Mouse (Mus musculus): Measurements from ENCODE around the gene Stpg3. TPM values are rescaled to one million over a fixed set of nuclear protein-coding genes. Genes with fewer than 3 reads are reported as not detected.

The Stpg3 gene
- polyA plus RNA-seq, 1 experiment from 2014 or later: not detected

DNA sequence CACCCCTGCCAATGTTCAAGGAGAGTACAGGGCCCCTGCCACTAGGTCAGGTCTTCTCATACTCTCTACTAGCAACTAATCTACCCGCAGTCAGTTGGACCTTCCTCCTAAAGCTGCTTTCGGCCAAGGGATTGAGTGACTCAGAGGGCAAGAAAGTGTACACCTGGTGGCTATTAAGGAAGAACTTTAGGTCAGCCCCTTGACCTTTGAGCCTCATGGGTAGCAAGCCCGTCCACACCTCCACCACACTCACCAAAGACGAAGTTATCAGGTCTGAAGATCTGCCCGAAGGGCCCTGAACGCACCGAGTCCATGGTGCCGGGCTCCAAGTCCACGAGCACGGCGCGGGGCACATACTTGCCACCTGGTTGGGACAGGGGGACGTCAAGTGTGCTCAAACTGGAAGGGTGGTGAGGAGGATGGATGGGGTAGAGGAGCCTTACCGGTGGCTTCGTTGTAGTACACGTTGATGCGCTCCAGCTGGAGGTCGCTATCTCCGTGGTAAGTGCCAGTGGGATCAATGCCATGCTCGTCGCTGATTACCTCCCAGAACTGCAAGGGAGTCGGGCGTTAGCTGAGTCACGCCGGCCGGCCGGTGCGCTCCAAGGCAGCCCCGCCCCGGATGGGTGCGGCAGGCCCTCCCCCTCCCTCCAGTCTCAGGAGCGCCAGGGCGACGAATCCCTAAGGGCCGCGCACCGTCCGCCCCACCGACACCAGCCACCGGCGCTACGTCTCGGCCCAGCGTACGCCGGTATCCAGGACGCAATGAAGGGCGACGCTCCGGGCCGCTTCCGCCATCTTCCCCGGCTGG, 9.4 kb upstream of the Stpg3 start:
- H3K9me3 ChIP-seq: no peaks in the 10 kb centered on the region
- H3K4me2 ChIP-seq: peak overlapping the region; percentile 93
- H3K4me1 ChIP-seq: peaks cover 19% of the 10 kb centered on the region
- H3K27me3 ChIP-seq: peaks cover under 1% of the 10 kb centered on the region; the same call in 1 of the 2 replicates
- ATAC-seq (ENCODE audit: low FRiP score): peak; percentile 45
- H3K27ac ChIP-seq: peak overlapping the region; percentile 94
- WGBS: 2% methylated on average over 53 of the region's 53 CpGs
- peaks cover 13% of the 10 kb centered on the region for H3K36me3 ChIP-seq (replicated peaks)
- H3K9ac ChIP-seq: peak overlapping the region; percentile 84
- H3K4me3 ChIP-seq (replicated peaks): peak overlapping the region; percentile 90

DNA sequence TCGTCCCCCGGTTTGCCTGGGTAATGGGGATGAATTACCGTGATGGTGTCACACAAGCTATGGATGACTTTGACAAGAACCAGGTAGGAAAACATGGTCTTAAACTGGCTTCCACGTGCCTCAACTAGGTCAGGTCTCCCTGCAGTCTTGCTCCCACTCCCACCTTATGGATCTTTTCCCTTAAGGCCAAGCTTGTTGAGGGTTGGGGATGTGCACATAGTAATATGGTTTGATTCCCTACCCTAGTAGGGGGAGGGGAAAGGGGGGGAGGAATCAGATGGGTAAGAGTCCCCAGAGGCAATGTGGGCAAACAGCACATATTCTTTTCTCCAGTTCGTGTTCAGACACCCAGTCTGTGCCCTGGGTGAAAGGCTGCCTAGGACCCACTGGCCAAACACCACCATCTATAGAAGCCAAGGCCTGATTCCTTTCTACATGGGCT, 6.9 kb upstream of the Stpg3 start:
- H3K9ac ChIP-seq: no peak overlapping the region
- no peaks in the 10 kb centered on the region for H3K27me3 ChIP-seq
- H3K36me3 ChIP-seq (replicated peaks): peaks cover 13% of the 10 kb centered on the region
- ATAC-seq (ENCODE audit: low FRiP score): no peak
- no peak overlapping the region for H3K27ac ChIP-seq
- no peaks in the 10 kb centered on the region for H3K9me3 ChIP-seq
- H3K4me1 ChIP-seq: peaks cover 16% of the 10 kb centered on the region
- H3K4me2 ChIP-seq: no peak overlapping the region
- 74% methylated on average over 5 of the region's 5 CpGs for WGBS
- no peak overlapping the region for H3K4me3 ChIP-seq (replicated peaks)

DNA sequence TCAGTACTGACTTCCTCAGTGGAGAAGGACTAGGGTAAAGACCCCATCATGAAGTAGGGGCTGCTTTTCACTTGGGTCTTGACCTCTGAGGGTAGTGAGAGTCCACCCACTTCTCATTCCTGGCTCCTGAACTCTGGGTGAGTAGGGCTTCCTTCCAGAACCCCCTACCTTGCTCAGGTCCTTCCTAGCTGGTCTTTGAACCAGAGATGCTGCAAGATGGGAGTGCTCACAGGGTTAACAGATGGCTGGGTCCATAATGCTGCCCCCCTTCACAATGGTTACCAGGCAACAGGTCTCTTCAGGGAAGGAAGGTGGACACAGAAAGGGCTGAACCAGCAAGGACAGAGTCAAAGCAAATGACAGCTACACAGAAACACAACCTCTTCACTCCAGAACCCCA, 4.0 kb upstream of the Stpg3 start, which contains the start of gene Fam166a:
TSS of gene Fam166a (plus strand) at position 301 of the 400 bp plus-strand sequence.
- Histone ChIP-seq H3K4me1 (peaks cover 4% of the 10 kb centered on the region), H3K9me3 (no peaks in the 10 kb centered on the region), H3K27ac (no peak within 1 kb of the TSS), H3K36me3 (replicated peaks) (peaks cover 13% of the 10 kb centered on the region), H3K27me3 (0 out of 2 replicates have a peak, but pooled peaks cover 3% of the 10 kb centered on the region), H3K4me3 (replicated peaks) (no peak within 1 kb of the TSS), H3K9ac (no peak within 1 kb of the TSS), H3K4me2 (no peak within 1 kb of the TSS)
- ATAC-seq (ENCODE audit: low FRiP score): no peak

DNA sequence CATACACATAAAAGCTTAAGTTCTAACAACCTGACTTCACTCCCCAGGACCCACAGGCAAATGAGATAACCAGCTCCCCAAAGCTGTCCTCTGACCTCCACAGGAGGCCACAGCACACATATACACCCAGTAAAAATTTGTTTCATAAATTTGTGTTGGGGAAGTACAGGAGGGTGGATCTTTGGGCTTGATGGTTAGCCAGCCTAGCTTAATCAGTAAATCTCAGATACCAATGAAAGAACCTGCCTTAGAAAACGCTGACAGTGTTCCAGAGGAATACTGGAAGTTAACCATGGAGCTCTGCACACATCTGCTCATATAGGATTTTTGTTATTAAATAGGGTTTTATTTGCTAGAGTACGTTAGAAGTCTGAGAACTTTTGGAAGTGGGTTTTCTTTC, 3.2 kb upstream of the Stpg3 start:
- Histone ChIP-seq H3K4me2 (no peak overlapping the region), H3K9me3 (no peaks in the 10 kb centered on the region), H3K4me1 (no peaks in the 10 kb centered on the region; the same call in 1 of the 2 replicates), H3K36me3 (replicated peaks) (peaks cover 13% of the 10 kb centered on the region), H3K27ac (no peak overlapping the region), H3K4me3 (replicated peaks) (no peak overlapping the region), H3K9ac (no peak overlapping the region), H3K27me3 (peaks cover 10% of the 10 kb centered on the region; the same call in 1 of the 2 replicates)
- 71% methylated on average over 2 of the region's 2 CpGs for WGBS
- ATAC-seq (ENCODE audit: low FRiP score): no peak

DNA sequence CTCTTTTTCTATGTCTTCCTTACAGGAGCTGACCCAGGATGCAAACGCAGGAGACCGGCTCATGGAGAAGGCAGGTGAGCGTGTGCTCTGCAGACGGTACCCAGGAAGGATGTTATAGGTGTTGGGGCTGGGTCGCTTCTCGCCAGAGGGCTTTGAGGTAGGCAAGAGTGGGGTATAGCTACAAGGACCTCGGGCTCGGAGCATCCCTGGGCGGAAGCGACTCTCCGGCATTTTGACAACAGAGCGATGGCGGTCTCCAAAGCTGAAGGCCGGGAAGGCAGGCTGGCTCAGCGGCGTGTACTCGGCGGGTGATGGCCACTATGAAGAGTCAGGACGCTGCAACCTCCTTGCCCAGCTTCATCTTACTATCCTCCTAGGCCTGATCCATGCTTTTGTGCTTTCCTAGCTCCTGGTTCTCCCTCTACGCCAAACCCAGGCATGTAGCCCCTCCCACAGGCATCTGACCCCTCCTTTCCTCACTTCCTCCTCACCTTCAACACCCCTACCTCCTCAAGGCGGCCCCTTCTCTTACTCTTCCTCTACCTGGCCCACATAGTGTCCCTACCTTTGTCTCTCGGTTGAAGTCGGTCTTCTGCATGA, 1.1 kb downstream of the Stpg3 start:
- ATAC-seq (ENCODE audit: low FRiP score): no peak
- Histone ChIP-seq H3K27ac (no peak overlapping the region), H3K4me3 (replicated peaks) (no peak overlapping the region), H3K4me2 (no peak overlapping the region), H3K9ac (no peak overlapping the region), H3K36me3 (replicated peaks) (0 out of 2 replicates have a peak, but pooled peaks cover 7% of the 10 kb centered on the region), H3K9me3 (no peaks in the 10 kb centered on the region), H3K4me1 (peaks cover 23% of the 10 kb centered on the region), H3K27me3 (peaks cover 12% of the 10 kb centered on the region; the same call in 1 of the 2 replicates)
- 65% methylated on average over 23 of the region's 23 CpGs for WGBS

GRCm38 (mm10) chr2:25211121-25211670, 3.2 kb downstream of the Stpg3 start, which contains the start of gene Nelfb:
Nelfb (minus strand) TSS chr2:25211489.
- Histone ChIP-seq H3K27me3 (peaks cover 12% of the 10 kb centered on the region; the same call in 1 of the 2 replicates), H3K9me3 (no peaks in the 10 kb centered on the region), H3K9ac (peak within 1 kb of the TSS; percentile 86), H3K27ac (peak within 1 kb of the TSS; percentile 90), H3K4me3 (replicated peaks) (peak within 1 kb of the TSS; percentile 86), H3K4me1 (peaks cover 25% of the 10 kb centered on the region), H3K36me3 (replicated peaks) (peaks cover 28% of the 10 kb centered on the region), H3K4me2 (peak within 1 kb of the TSS; percentile 95)
- WGBS: under 1% methylated on average over 44 of the region's 44 CpGs
- ATAC-seq (ENCODE audit: low FRiP score): peak; percentile 93

- peak; percentile 44 for ATAC-seq (ENCODE audit: low FRiP score)
- H3K27ac ChIP-seq: peak overlapping the region; percentile 90
- peak overlapping the region; percentile 86 for H3K4me3 ChIP-seq (replicated peaks)
Observed at GRCm38 (mm10) chr2:25210686-25211085, 3.8 kb downstream of the Stpg3 start.

GRCm38 (mm10) chr2:25207593-25207992, 6.8 kb downstream of the Stpg3 start:
- Histone ChIP-seq H3K9ac (no peak overlapping the region), H3K4me1 (peaks cover 25% of the 10 kb centered on the region), H3K36me3 (replicated peaks) (peaks cover 63% of the 10 kb centered on the region), H3K27ac (no peak overlapping the region), H3K4me2 (no peak overlapping the region), H3K9me3 (no peaks in the 10 kb centered on the region), H3K27me3 (0 out of 2 replicates have a peak, but pooled peaks cover 1% of the 10 kb centered on the region), H3K4me3 (replicated peaks) (no peak overlapping the region)
- 85% methylated on average over 1 of the region's 1 CpGs for WGBS
- no peak for ATAC-seq (ENCODE audit: low FRiP score)

More at GRCm38 (mm10) chr2:25210686-25211085, 3.8 kb downstream of the Stpg3 start:
- H3K4me2 ChIP-seq: peak overlapping the region; percentile 95
- no peaks in the 10 kb centered on the region for H3K9me3 ChIP-seq
- WGBS: under 1% methylated on average over 24 of the region's 24 CpGs
- H3K36me3 ChIP-seq (replicated peaks): peaks cover 33% of the 10 kb centered on the region
- peaks cover 12% of the 10 kb centered on the region; the same call in 1 of the 2 replicates for H3K27me3 ChIP-seq
- H3K4me1 ChIP-seq: peaks cover 25% of the 10 kb centered on the region
- H3K9ac ChIP-seq: peak overlapping the region; percentile 86

GRCm38 (mm10) chr2:25203631-25204214, 10.7 kb downstream of the Stpg3 start:
- no peak overlapping the region for H3K4me2 ChIP-seq
- no peaks in the 10 kb centered on the region for H3K9me3 ChIP-seq
- WGBS: 69% methylated on average over 4 of the region's 4 CpGs
- H3K27me3 ChIP-seq: no peaks in the 10 kb centered on the region
- H3K27ac ChIP-seq: no peak overlapping the region
- ATAC-seq (ENCODE audit: low FRiP score): no peak
- H3K9ac ChIP-seq: no peak overlapping the region
- H3K4me1 ChIP-seq: peaks cover 3% of the 10 kb centered on the region
- no peak overlapping the region for H3K4me3 ChIP-seq (replicated peaks)
- H3K36me3 ChIP-seq (replicated peaks): peaks cover 95% of the 10 kb centered on the region

- Histone ChIP-seq H3K4me3 (replicated peaks) (no peak overlapping the region), H3K4me1 (peaks cover 1% of the 10 kb centered on the region; the same call in 1 of the 2 replicates), H3K9me3 (no peaks in the 10 kb centered on the region), H3K36me3 (replicated peaks) (peaks cover 75% of the 10 kb centered on the region), H3K27me3 (peaks cover 19% of the 10 kb centered on the region), H3K9ac (no peak overlapping the region), H3K27ac (no peak overlapping the region), H3K4me2 (no peak overlapping the region)
- ATAC-seq (ENCODE audit: low FRiP score): no peak
- 93% methylated on average over 2 of the region's 2 CpGs for WGBS
Observed at GRCm38 (mm10) chr2:25200631-25201030, 13.8 kb downstream of the Stpg3 start.

GRCm38 (mm10) chr2:25197946-25198345, 16.5 kb downstream of the Stpg3 start:
- no peak for ATAC-seq (ENCODE audit: low FRiP score)
- no peak overlapping the region for H3K27ac ChIP-seq
- no peaks in the 10 kb centered on the region for H3K9me3 ChIP-seq
- H3K9ac ChIP-seq: no peak overlapping the region
- no peak overlapping the region for H3K4me2 ChIP-seq
- peaks cover 50% of the 10 kb centered on the region for H3K36me3 ChIP-seq (replicated peaks)
- H3K4me1 ChIP-seq: peaks cover 10% of the 10 kb centered on the region
- peaks cover 38% of the 10 kb centered on the region for H3K27me3 ChIP-seq
- no peak overlapping the region for H3K4me3 ChIP-seq (replicated peaks)

GRCm38 (mm10) chr2:25197191-25197590, 17.2 kb downstream of the Stpg3 start:
- 29% methylated on average over 2 of the region's 2 CpGs for WGBS
- no peak overlapping the region for H3K4me2 ChIP-seq
- no peaks in the 10 kb centered on the region for H3K9me3 ChIP-seq
- H3K4me3 ChIP-seq (replicated peaks): no peak overlapping the region
- no peak for ATAC-seq (ENCODE audit: low FRiP score)
- H3K27me3 ChIP-seq: peaks cover 38% of the 10 kb centered on the region
- H3K36me3 ChIP-seq (replicated peaks): peaks cover 42% of the 10 kb centered on the region
- peaks cover 10% of the 10 kb centered on the region for H3K4me1 ChIP-seq
- H3K27ac ChIP-seq: no peak overlapping the region
- H3K9ac ChIP-seq: no peak overlapping the region

Measured in forebrain, embryonic 12.5 days (tissue).